Mouse (Mus musculus) E14TG2a.4 (cell line): ENCODE data around the gene Eps8l2.

Experiments used
- H3K27me3 ChIP-seq: 2 replicates; pipeline ENCODE4 v1.6.1; 2014; ENCODE audit warnings: low read length, control low read depth; ENCODE audit not compliant: insufficient read depth
- H3K36me3 ChIP-seq: 2 replicates; pipeline ENCODE4 v1.6.1; 2014; ENCODE audit warnings: low read length, control low read depth; ENCODE audit not compliant: insufficient read depth
- H3K4me1 ChIP-seq: replicated peaks from 2 replicates; pipeline ENCODE4 v1.6.1; 2014; ENCODE audit warnings: low read depth, low read length, control low read depth
- H3K4me3 ChIP-seq: replicated peaks from 2 replicates; pipeline ENCODE4 v1.5.1; 2014; ENCODE audit warnings: mild to moderate bottlenecking, low read length
- H3K9me3 ChIP-seq: 2 replicates; pipeline ENCODE4 v1.6.1; 2014; ENCODE audit warnings: low read length, control low read depth
- CTCF ChIP-seq: conservative IDR thresholded peaks from 2 replicates; pipeline ENCODE4 v1.5.1; 2014; ENCODE audit warnings: low read length
- NANOG ChIP-seq: IDR thresholded peaks from 2 replicates; pipeline ENCODE4 v1.6.1; 2014; ENCODE audit warnings: borderline replicate concordance, low read length, mixed read lengths
- POU5F1 ChIP-seq: IDR thresholded peaks from 2 replicates; pipeline ENCODE4 v1.6.1; 2014; ENCODE audit warnings: low read length, borderline replicate concordance

The Eps8l2 gene

GRCm38 (mm10) chr7:141327469-141328372 is 11.0 kb upstream of the Eps8l2 start, which contains the start of the genes Deaf1 and Tmem80:
TSS of gene Deaf1 (minus strand) at chr7:141327690.
TSS of gene Tmem80 (plus strand) at chr7:141327739.
- TF ChIP-seq POU5F1 (no peak), CTCF (no peak), NANOG (no peak)
- Histone ChIP-seq H3K9me3 (no peaks in the 10 kb centered on the region), H3K36me3 (peaks cover 40% of the 10 kb centered on the region), H3K27me3 (peaks cover 19% of the 10 kb centered on the region), H3K4me1 (peaks cover 44% of the 10 kb centered on the region), H3K4me3 (peak within 1 kb of the TSS; percentile 87)

DNA sequence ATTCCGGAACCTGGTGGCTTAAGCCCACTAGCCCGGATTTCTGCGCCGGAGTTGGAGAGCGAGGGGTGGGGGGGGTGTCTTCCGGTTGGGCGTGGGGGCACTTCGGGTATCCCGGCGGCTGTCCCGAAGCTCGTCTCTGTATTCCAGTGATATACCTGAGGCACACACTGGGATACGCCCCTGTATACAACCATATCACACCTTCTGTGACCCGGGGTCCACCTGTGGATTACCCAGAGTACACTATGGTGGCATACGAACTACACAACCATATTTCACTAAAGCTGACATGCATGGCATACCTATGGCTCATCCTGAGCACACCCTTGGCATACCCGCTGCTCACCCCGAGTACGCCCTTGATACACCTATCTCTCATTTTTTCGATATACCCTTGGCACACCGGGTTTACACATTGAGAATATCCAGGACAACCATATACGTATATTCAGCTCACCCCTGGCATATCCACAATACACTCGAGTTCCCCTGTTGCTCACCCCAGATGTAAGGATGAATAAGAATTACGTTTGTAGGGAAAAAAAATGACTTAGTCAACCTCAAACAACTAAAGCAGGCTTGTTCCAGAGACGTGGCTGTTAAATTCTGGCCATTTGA is 10.2 kb upstream of the Eps8l2 start:
- TF ChIP-seq CTCF, result no peak
- peaks cover 33% of the 10 kb centered on the region for H3K36me3 ChIP-seq
- H3K9me3 ChIP-seq, result no peaks in the 10 kb centered on the region
- peak overlapping the region; percentile 87 for H3K4me3 ChIP-seq
- H3K4me1 ChIP-seq, result peaks cover 37% of the 10 kb centered on the region
- peaks cover 19% of the 10 kb centered on the region for H3K27me3 ChIP-seq

- Histone ChIP-seq H3K36me3 (peaks cover 13% of the 10 kb centered on the region), H3K9me3 (no peaks in the 10 kb centered on the region), H3K4me3 (no peak overlapping the region), H3K4me1 (peaks cover 26% of the 10 kb centered on the region), H3K27me3 (peaks cover 21% of the 10 kb centered on the region)
- no peak for TF ChIP-seq NANOG
Measured at GRCm38 (mm10) chr7:141330706-141331105, 8.0 kb upstream of the Eps8l2 start.

- Histone ChIP-seq H3K27me3 (peaks cover 20% of the 10 kb centered on the region), H3K9me3 (no peaks in the 10 kb centered on the region), H3K4me1 (peaks cover 14% of the 10 kb centered on the region), H3K36me3 (no peaks in the 10 kb centered on the region), H3K4me3 (no peak overlapping the region)
- TF ChIP-seq CTCF (no peak), POU5F1 (no peak), NANOG (no peak)
Measured at GRCm38 (mm10) chr7:141331990-141332389, 6.7 kb upstream of the Eps8l2 start.

- peaks cover 41% of the 10 kb centered on the region for H3K27me3 ChIP-seq
- H3K9me3 ChIP-seq, result no peaks in the 10 kb centered on the region
- no peak overlapping the region for H3K4me3 ChIP-seq
- H3K36me3 ChIP-seq, result no peaks in the 10 kb centered on the region
- no peak for TF ChIP-seq CTCF
- H3K4me1 ChIP-seq, result peaks cover 31% of the 10 kb centered on the region
Measured at GRCm38 (mm10) chr7:141335044-141335579, 3.6 kb upstream of the Eps8l2 start.

GRCm38 (mm10) chr7:141335682-141336081 is 3.0 kb upstream of the Eps8l2 start:
- Histone ChIP-seq H3K9me3 (no peaks in the 10 kb centered on the region), H3K27me3 (peaks cover 46% of the 10 kb centered on the region), H3K4me1 (peaks cover 37% of the 10 kb centered on the region), H3K36me3 (no peaks in the 10 kb centered on the region), H3K4me3 (no peak overlapping the region)
- TF ChIP-seq CTCF (no peak), POU5F1 (no peak), NANOG (no peak)

GRCm38 (mm10) chr7:141336296-141336695 is 2.4 kb upstream of the Eps8l2 start:
- TF ChIP-seq CTCF (no peak), POU5F1 (no peak), NANOG (no peak)
- no peaks in the 10 kb centered on the region for H3K36me3 ChIP-seq
- no peaks in the 10 kb centered on the region for H3K9me3 ChIP-seq
- H3K4me3 ChIP-seq, result no peak overlapping the region
- H3K4me1 ChIP-seq, result peaks cover 43% of the 10 kb centered on the region
- peaks cover 47% of the 10 kb centered on the region for H3K27me3 ChIP-seq

GRCm38 (mm10) chr7:141337716-141338416 is 814 bp upstream of the Eps8l2 start:
- Histone ChIP-seq H3K4me1 (peaks cover 50% of the 10 kb centered on the region), H3K9me3 (no peaks in the 10 kb centered on the region), H3K36me3 (no peaks in the 10 kb centered on the region), H3K27me3 (peaks cover 54% of the 10 kb centered on the region), H3K4me3 (no peak overlapping the region)
- no peak for TF ChIP-seq POU5F1
- no peak for TF ChIP-seq CTCF
- no peak for TF ChIP-seq NANOG
